Mouse (Mus musculus): ENCODE data around the gene Cap1. TPM values are rescaled to one million over a fixed set of nuclear protein-coding genes. Genes with fewer than 3 reads are reported as not detected.

The Cap1 gene
- total RNA-seq, 2 experiments from 2014 or later, result 305 to 314 TPM

DNA sequence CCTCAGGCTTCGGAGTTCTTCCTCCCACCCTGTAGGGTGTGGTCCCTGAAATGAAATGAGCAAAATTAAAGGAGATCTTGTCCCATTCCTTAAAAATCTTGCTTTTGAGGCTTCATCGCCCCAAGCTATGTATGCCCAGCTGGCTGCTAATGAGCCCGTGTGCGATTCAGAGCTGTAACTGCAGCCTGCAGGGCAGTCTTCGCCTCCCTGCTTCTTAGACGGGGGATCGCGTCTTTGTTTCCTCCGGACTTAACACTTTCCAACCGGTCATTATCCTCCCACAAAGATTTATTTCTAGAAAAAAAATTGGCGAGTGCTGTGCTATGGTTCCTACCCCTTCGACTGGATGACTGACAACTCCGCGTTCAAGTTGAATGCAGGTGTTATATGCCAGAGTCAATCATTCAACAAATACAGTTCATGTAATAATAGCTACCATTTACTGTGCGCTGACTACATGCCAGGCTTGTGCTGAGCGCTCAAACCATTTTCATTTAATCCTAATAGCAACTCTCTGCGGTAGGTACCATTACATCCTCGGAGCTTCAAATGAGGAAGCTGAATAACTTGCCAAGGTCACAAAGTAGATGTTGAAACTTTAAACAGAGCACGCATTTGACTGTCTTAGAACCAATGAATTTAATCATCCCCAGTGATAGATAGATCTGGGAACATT, 861 bp upstream of the Cap1 start:
- DNase-seq, result no peak

DNA sequence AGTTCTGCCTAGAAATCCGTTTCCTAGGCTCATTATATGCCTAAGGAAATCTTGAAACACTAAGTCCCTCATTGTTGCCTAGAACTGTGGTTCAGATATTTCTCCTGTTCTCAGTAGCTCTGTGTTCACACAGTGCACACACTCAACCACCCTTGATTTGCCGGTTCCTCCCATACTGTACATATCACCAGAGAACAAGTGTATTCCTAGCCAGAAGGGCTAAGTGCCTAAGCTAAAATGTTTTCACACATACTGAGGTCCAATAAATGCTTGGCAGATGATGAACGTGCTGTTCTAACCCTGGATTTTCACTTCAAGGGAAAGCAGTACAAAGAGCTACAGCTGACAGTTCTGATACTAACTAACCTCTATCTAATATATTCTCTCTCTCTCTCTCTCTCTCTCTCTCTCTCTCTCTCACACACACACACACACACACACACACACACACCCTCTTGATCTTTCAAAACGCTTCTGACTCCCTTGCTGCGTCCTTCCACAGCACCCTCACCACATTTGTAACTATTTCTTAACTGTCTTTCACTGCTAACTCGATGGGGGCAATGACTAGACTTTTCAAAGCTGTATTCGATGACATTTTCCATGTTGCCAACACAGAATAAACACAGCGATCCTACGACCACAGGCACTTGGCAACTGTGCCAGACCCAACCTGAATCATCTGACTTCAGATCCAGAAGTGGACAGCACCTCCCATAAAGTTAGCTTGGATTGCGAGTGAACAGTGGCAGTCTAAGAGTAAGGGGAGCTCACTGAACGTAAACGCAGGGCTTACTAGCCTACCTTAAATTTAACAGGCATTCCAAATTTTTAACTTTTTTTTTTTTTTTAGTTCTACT, 1.1 kb downstream of the Cap1 start:
- no peak for DNase-seq

DNA sequence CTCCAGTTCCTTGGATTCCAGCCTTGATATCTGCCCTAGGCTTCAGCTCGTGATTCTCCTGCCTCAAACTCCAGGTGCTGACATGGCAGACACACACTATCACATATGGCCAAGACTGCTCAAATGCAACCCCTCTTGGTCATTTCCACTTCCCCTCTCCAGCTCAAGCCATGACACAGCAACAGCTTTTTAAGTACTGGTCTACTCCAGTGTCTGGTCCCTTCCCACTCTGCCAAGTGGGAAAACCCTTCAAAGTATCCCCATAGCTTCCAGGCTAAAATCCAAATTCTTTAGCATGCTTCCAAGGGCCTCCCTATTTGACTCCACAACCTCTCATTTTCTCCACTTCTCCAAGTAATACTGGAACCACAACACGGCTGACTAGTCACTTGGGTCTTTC, 1.8 kb downstream of the Cap1 start:
- DNase-seq, result no peak

DNA sequence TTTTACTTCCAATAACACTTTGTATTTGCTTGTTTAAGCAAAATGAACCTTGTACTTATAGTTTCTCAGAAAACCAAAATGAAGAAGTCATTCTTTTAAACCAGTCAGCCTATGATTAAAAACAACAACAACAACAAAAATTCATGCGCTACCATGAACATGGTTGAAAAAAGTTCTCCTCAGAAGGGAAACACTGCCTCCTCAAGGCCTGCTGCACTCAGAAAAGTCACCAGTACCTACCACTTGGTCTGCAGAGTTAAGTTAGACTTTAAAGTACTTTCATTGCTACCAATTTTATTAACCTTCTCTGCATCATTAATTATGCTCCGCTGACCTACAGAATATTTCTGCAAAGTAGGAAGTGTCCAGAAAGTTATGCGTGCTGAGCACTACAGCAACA, 2.6 kb downstream of the Cap1 start:
- DNase-seq, result no peak

DNA sequence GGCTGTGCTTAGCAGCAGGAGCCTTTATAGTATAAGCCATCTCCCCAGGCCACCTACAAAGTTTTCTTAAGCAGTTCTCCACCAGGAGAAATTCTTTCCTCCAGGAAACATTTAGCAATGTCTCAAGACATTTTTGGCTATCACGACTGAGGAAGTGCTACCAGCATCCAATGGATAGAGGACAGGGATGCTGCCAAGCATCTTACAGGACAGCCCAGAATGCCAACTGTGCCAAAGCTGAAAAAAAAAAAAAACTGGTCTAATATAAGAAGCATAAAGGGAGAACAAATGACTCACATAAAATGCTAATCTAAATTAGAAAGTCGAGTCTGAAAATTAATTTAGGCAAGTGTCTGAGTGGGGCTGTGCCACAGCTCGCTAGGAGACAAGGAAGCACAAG, 3.3 kb downstream of the Cap1 start:
- DNase-seq, result no peak

DNA sequence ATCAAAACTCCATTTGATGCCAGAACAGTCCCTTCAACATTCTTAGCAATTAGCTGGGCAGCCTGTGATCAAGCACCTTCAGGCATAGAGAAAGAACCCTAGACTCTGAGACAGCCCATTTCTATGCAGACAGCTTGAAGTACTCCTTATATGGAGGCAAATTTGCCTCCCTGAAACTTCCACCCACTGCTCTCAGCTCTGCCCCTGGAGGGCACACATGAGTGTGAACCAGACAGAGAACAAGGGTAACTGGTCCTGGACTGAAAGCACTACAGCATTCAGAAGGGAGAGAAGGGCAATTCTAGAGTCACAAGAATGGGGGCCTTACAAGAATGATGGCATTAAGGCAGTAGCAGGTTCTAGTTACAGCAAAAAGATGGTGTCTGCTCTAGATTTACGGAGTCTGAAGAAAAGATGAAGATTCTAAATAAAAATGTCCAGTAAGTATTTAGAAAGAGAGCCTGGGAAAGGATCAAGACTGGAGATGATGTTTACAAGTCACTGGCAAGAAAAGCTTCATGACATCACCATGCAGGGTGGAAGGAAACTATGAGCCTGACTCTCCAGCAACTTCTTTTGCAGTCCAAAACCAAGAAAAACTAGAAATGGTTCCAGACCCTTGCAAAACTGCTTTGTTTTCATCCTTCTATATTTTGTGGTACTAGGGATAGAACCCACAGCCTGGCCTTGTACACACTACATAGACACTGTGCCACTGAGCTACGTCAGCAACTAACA, 7.4 kb downstream of the Cap1 start:
- DNase-seq, result no peak

DNA sequence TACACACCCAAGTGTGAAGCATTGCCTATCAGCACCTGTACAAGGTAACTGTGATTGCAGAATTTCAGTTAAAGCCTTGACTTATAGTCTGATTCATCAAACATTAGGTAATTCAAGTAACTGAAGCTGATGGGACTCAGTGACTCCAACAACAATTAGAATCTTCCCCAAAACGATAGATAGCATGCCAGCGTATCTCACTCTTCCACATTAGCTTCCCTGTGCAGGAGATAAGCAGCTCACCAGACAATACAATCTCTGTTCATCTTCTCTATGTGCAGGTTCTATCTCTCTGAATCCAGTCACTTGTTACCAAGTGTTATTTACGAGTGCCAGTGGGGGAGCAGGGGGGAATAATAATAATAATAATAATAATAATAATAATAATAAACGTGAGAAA, 12.3 kb downstream of the Cap1 start:
- no peak for DNase-seq

DNA sequence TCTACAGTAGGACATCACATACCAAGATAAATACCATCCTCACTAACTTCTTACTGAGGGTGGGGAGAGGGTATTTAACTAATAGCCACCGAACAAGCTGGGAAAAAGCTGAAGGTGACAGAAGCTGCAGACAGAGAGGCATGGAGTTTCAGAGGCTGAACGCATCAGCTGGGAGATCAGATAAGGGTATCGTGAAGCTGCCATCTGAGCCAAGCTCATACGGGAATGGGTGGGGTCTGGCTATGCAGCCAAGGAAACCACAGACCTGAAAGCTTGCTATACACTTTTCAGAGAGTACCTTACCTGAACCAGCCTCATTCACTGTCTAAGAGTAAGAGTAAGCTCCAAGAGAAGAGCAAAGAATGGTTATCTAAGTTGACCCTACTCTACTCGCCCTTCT, 12.9 kb downstream of the Cap1 start:
- no peak for DNase-seq

DNA sequence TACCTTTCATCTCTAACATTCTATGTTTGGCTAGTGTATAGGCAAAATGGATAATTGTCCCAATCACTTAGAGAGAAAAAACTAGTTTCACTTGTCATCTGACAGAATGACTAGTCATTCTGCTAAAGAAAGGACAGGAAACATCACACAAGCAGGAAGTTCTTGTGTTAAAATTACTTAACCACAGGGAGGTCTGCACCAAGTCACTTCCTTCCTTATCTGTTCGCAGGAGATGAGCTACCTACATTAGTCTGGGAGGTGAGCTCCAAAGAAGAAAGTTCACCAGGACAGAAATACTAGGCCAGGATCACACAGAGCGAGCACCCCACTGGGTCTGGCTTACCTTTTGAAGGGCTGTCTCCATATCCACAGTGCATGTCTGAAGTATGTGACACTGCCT, 13.9 kb downstream of the Cap1 start:
- no peak for DNase-seq

DNA sequence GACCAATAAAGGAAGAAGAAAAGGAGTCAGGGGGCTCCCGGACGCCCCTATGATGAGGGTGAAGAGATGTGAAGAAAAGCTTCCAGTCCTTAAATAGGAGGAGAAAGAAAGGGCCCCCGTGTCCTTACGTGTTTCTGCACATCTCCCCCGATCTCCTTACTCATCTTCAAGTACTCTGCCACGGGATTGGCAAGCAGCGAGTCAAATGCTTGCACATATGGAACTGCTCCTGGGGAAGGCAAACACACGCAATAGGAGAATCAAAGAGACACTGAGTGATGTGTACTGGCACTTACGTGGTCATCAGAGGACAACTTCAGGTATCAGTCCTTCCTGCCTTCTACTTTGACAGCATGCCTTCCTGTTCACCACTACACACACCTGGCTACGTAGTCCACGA, 14.6 kb downstream of the Cap1 start:
- no peak for DNase-seq

DNA sequence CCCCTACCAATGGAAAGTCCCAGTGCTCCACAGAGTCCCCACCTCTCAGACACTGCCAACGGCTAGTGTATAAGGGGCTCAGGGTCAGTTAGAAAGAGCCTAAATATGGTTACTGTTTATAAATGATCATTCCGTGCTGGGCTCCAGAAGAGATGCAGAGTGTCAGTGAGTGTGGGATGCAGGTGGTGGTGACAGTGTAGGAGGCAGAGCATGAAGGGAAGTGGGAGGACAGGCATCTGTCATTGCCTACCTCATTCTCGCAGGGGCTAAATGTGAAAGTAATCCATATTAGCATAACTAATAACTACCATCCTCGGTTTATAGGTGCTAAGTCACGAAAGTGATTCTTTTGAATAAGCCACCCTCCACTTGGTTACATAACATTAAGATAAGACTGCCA, 15.1 kb downstream of the Cap1 start:
- DNase-seq, result peak in 1 of 2 experiments; percentile 52

DNA sequence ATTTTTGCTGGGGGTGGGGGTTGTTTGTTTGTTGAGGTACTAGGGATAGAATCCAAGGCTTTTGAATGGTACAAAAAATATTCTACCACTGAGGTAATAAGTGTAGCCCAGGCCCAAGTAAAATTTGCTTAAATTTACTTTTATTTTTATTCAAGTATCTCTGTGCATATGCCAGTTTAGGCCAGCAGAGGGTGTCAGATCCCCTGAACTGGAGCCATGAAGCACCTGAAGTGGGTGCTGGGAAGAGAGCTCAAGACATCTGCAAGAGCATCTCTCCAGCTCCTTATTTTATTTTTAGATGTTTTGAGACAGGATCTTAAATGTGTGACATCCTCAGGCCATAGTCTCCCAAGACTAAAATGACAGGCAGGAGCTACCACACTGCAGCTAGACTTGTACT, 15.8 kb downstream of the Cap1 start:
- DNase-seq, result no peak

DNA sequence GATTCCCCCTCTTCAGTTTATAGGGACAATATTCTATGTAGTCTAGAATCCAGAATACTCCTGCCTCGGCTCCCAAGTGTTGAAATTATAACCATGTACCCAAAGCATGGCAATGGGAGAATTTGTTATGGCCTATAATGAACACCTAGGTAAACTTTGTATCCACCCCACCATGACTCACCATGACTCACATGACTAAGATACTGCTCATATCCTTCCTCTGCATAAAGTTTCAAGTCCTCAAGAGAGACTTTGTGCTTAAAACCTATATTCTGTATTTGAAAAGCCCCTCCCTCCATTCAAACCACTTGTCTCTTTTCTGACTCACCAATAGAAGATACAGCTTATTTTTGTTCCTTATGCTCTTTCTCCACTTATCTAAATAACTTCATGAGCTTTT, 17.8 kb downstream of the Cap1 start:
- DNase-seq, result no peak

DNA sequence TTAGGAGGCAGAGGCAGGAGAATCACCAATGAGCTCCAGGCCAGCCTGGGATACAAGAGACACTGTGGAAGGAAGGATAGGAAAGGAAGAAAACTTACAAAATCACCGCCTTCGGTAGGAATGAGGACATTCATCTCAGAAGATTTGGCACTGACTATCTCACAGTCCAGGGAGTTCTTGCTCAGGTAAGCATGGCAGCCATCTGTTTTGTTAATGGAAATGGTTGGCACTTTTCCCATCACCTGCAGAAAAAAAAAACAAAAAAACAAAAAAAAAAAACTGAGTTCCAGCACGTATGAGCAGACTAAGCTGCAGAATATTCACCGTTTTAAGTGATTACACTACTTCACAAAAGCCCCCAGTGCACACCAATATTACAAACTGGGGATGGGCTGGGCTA, 24.0 kb downstream of the Cap1 start:
- no peak for DNase-seq

DNA sequence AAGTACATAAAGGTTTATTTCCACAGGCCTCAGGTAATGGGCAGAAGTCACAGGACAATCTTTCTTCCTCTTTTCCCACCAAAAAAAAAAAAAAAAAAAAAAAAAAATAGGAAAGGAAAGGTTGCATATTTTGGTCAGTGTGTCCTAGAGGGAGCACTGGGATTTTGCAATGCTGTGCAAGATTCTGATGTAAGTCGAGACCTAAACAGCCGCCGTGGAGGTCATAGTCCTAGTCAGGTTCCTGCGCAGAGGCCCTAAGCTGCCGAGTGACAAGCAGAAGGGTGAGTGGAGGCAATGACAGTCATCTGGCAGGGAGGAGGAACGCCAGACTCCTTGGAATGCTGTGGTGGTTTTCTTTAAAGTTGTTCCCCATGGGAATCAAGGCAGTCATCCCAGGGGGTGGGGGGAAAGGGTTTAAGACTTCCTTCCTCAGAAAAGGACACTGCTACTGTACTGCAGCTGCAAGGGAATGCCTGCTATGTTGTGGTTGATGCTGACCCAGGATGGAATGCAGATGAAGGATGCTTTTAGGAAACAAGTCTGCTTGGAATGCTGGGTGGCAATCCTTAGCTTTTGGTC, 26.7 kb downstream of the Cap1 start:
- DNase-seq, result no peak

DNA sequence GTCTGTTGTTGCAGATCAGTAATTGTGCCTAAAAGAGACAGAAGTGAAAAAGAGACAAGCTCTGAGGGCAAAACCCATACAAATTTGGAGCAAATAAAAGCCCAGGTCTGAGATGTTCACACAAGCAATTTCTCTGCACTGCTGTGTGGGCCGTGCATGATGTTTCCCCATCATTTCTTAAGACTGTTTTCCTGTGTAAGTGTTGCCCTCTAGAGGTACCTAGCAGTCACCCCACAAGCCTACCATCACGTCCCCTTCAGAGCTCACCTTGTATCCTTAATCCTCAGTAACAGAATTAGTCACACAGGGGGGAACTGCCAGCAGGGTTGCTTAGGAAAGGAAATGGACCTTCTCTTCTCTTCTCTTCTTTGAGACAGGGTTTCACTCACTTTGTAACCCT, 27.9 kb downstream of the Cap1 start:
- DNase-seq, result no peak

DNA sequence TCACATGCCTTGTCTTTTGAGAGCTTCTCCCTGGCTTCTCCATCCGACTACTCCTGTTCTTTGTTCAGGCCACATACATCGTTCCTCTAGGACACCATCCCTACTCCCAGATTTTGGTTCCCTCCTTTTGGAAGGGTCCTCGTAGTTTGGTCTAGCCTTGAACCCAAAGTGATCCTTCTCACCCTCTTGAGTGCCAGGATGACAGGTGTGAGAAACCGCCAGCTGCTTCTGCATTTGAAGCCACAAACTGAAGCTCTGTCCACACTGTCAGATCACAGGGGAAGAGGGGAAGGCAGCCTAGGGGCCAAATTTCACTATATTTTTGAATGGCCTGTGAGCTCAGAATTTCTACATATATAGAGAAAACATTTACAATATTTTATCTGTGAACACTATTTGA, 31.1 kb downstream of the Cap1 start:
- no peak for DNase-seq

DNA sequence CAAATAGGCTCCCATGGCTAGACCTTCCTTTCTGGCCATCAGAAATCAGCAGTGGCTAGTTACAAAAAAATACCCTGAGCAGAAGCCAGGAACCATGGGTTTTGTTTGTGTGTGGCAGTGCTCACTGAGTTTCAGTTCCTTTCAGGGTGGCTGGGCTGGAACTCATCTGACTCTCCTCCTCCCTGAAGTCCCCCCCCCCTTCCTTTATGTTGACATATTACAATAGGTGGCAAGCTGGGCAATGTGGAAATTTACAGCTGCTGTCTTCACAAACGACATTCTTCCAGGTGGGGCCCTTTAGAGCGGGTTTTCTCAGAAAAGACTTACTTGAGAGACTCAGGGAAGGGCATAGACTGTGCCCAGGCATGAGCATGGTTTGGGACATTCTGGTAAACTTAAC, 32.2 kb downstream of the Cap1 start:
- no peak for DNase-seq

DNA sequence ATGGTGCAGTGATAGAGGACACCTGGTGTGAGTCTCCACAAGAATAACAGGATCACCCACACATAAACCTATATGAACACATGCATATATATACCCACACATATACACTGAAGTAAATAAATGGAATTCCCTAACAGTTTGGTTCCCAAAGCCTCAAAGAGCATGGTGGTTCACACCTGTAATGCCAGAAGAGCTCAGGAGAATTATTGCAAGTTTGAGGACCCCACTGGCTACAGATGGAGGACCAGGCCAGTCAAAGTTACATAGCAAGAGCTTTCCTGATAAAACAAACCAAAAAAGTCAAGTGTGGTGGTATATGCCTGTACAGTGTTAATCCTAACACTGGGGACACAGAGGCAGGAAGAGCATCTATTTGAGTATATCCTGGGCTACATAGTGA, 34.3 kb downstream of the Cap1 start:
- no peak for DNase-seq

DNA sequence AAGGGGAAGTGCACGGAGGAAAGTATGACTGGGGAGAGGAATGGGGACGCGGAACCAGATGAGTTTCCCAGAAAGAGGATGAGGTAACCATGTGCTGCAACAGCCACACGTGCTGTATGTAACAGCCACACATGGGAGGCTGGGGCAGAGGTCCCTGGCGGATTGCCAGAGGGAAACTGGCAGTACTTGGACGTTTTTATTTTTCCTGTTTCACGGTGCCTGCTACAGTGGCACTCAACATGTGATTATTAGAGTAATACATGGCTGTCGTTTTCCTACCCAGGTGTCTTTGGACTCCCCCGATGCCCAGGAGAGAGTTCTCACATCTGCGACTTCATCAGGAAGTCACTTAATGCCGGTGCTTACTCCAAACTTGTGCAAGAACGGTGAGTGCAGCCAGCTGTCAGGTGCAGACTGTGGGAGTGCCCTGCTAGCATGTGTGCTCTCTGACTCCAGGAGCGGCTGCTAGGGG, 37.7 kb downstream of the Cap1 start:
- DNase-seq, result no peak

DNA sequence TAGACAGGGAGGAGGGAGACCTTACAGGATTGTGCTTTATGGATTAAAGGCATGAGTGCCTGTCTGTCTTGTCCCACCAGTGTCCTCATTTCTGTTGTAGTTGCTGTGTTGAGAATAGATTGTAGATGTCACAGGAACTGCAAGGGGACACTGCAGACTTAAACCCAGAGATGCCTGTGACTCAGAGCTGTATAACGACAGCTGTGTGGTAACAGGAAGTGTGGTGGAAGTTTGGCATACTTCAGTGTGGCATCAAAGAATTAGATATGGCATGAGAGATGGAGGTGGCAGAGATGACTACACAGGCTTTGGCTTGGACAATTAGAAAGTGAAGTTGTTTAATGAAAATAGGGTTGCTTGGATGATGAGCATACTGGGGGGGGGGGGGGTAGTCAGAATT, 47.4 kb downstream of the Cap1 start:
- no peak for DNase-seq

DNA sequence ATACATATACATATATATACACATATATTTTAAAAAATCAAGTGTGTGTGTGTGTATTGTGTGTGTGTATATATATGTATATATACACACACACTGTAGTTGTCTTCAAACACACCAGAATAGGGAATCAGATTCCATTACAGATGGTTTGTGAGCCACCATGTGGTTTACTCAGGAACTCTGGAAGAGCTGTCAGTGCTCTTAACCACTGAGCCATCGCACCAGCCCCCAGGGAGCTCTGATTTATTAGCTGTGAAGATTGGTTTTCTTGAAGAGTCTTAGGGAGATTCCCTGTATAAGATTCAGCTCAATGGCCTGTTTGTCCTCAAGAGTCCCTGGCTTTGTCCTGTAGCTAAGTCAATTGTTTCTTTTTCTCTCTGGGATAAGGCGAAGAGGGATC, 47.9 kb downstream of the Cap1 start:
- DNase-seq, result no peak

DNA sequence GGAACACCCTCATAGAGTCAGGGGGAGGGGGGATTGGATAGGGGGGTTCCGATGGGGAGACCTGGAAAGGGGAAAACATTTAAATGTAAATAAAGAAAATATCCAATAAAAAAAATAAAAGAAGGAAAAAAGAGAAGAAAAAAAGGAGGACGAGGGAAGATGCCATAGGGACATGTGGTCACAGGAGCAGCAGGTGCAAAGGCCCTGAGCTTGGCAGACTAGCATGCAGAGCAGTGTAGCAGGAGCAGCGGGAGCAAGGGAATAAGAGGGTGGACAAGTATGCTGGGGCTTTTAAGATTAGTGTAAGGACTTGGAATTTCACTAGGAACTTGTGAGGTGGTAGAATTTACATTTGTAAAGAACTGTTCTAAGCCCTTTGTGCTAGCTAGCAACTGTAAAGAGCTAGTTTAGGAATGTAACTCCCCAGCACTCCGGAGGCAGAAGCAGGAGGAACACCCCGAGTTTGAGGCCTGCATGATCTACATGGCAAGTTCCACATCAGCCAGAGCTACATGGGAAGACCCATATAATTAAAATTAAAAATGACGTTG, 48.6 kb downstream of the Cap1 start:
- DNase-seq, result no peak
